Comparison of ENCODE assay signal across 9 mouse cellular contexts in the genomic region with DNA sequence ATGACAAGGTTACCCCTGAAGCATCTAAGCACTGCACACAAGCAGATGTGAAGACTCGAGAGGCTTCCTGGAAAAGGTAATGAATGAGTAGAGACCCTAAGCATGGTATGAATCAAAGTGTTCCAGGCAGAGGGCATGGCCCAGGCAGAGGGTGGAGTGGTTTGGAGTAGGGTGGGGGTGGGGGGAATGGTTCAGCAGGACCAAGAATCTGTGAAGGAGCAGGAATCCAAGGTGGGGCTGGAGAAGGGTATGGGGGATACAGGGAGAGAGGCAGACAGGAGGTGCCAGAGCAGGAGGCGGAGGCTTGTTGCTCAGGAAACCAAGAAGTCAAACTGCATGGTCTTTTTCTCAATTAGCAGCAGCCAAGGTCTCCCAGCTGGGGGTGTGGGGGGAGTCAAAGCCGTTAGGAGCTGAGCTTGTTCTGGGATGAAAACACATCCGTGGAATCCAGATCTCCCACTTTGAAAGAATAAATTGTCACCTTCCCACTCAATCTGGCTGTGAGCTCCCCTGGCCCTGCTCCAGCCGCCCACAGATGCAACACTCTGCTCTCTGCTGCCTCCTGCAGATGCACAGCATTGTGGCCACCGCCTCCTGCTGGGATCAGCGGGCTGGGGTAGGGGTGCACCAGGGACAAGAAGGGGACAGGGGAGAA.
DNase-seq lines count a peak whose midpoint lies in the region; ATAC-seq and TF ChIP-seq lines count a peak whose summit lies in the region.
"Had no signal": no experiment of that assay in that cellular context is flagged by ENCODE, and none has a peak within 500 bp of the region (broad histone marks: within the 10 kb centered on the region; RNA-seq: fewer than 3 reads in every experiment).

No protein-coding gene starts in this region.

- intact Hi-C loops in heart, postnatal 10 days (cut with DNase I), result no loop called here
- intact Hi-C loops in heart, postnatal 25 days (cut with DNase I), result loop anchor here (5.0 kb wide), 1 partner anchor 52 kb away; no protein-coding TSS in a partner anchor

- no peak for TF ChIP-seq POLR2A in olfactory bulb, adult 2 months (IDR thresholded peaks at IDR 0.05; ENCODE audit: insufficient read depth, low read depth, low read length)

- peaks cover 25% of the 10 kb centered on the region for H3K4me1 ChIP-seq in embryonic facial prominence, embryonic 12.5 days
- peaks cover 19% of the 10 kb centered on the region for H3K4me1 ChIP-seq in olfactory bulb, adult 2 months (ENCODE audit: control insufficient read depth, insufficient read depth, low read length)
- H3K4me1 ChIP-seq: heart, embryonic 13.5 days had no signal

- peak overlapping the region; percentile 7; the same call in 1 of the 2 replicates for H3K27ac ChIP-seq in embryonic facial prominence, embryonic 12.5 days
- no peak overlapping the region for H3K27ac ChIP-seq in olfactory bulb, adult 2 months (ENCODE audit: insufficient read depth, low read depth, low read length)
- H3K27ac ChIP-seq: heart, embryonic 13.5 days had no signal

- peak; percentile 35 to 52 for DNase-seq in heart, postnatal 10 days
- DNase-seq in heart, postnatal 25 days (ENCODE audit: low spot score), result no peak
- DNase-seq in NIH3T3 (ENCODE audit: low read depth), result peak; percentile 38
- peak; percentile 41 for DNase-seq in kidney, postnatal 14 days
- no peak for DNase-seq in spleen, postnatal 36 days (ENCODE audit: low spot score in 2 of 2)

- H3K9me3 ChIP-seq in embryonic facial prominence, embryonic 12.5 days, result no peaks in the 10 kb centered on the region
- H3K9me3 ChIP-seq: heart, embryonic 13.5 days had no signal

- H3K9ac ChIP-seq in embryonic facial prominence, embryonic 12.5 days, result no peak overlapping the region
- H3K9ac ChIP-seq: heart, embryonic 13.5 days had no signal

- TF ChIP-seq CTCF in olfactory bulb, adult 2 months (IDR thresholded peaks at IDR 0.05; ENCODE audit: insufficient read depth, low read depth, low read length), result peak; percentile 49; the same call in 1 of the 2 replicates

- no peaks in the 10 kb centered on the region for H3K36me3 ChIP-seq in embryonic facial prominence, embryonic 12.5 days
- H3K36me3 ChIP-seq: heart, embryonic 13.5 days had no signal

- ATAC-seq in embryonic facial prominence, embryonic 12.5 days (ENCODE audit: insufficient number of reproducible peaks, insufficient read depth, low FRiP score, low TSS enrichment), result no peak
- ATAC-seq in monocyte, adult 5-6 weeks (replicated peaks; ENCODE audit: insufficient number of reproducible peaks, low FRiP score, low TSS enrichment, poor library complexity, severe bottlenecking), result no peak

- no peak overlapping the region for H3K4me3 ChIP-seq in embryonic facial prominence, embryonic 12.5 days
- H3K4me3 ChIP-seq in olfactory bulb, adult 2 months (ENCODE audit: insufficient read depth, low read depth, low read length), result no peak overlapping the region
- H3K4me3 ChIP-seq: heart, embryonic 13.5 days had no signal

- no peaks in the 10 kb centered on the region for H3K27me3 ChIP-seq in embryonic facial prominence, embryonic 12.5 days

- WGBS in embryonic facial prominence, embryonic 12.5 days, result 30% methylated on average over 7 of the region's 7 CpGs
- 11% methylated on average over 7 of the region's 7 CpGs for WGBS in olfactory bulb, adult 2 months

- no peak overlapping the region for H3K4me2 ChIP-seq in embryonic facial prominence, embryonic 12.5 days (replicated peaks)
- H3K4me2 ChIP-seq: heart, embryonic 13.5 days had no signal

Comparison
In these comparisons a context has a peak if more than half of its experiments do, and no peak if none do; other contexts are left out.
1. DNase-seq: peak in heart, postnatal 10 days (2 of 2), NIH3T3 (single experiment) and kidney, postnatal 14 days (single experiment); none in heart, postnatal 25 days (single experiment) and spleen, postnatal 36 days (0 of 2).